Mouse (Mus musculus) gastrocnemius, postnatal 36 days (tissue): Measurements from ENCODE around the gene Itch. TPM values are rescaled to one million over a fixed set of nuclear protein-coding genes. Genes with fewer than 3 reads are reported as not detected.

ENCODE experiments used
- DNase-seq, 2 experiments: peaks; one replicate each; pipeline ENCODE4 v3.0.0; 2022
- intact Hi-C: fragments of 180-260 bp; cut with DNase I; formaldehyde crosslinking; loops from one replicate; pipeline ENCODE4 v1.15.1; 2025
- total RNA-seq, 2 experiments: library from RNA; stranded (reverse); gene quantifications; 2 replicates each; pipeline ENCODE4 v1.2.3; 2021

Itch gene
- total RNA-seq, 2 experiments from 2014 or later: 17.2 to 19.3 TPM

- no peak for DNase-seq
- intact Hi-C loops: loop anchor here (5.0 kb wide), 1 partner anchor 36 kb away; the partner anchor contains the start of gene Dynlrb1
These were observed 140.3 kb downstream of the Itch start for GRCm38 (mm10) chr2:155273603-155274002.

GRCm38 (mm10) chr2:155276195-155276594 is 142.9 kb downstream of the Itch start, which contains the start of gene Map1lc3a:
TSS of gene Map1lc3a (plus strand) at chr2:155276297.
- intact Hi-C loops: no loop called here
- peak; percentile 94 for DNase-seq

Other genes with a start within 250 kb of the Itch start
- gene Eif2s2, start 240.6 kb upstream of the Itch start, total RNA-seq: 100 to 1,000 TPM in 1 of 2 experiments, 10 to 100 TPM in 1; 96.9 to 117 TPM
- not detected for gene Gm14226, start 115.2 kb upstream of the Itch start, total RNA-seq
- 10 to 100 TPM; 14.3 to 15.7 TPM for gene Ahcy, start 59.0 kb upstream of the Itch start, total RNA-seq
- 100 to 1,000 TPM in 1 of 2 experiments, 10 to 100 TPM in 1; 94.2 to 104 TPM for gene Dynlrb1, start 103.0 kb downstream of the Itch start, total RNA-seq
- gene Map1lc3a, start 142.8 kb downstream of the Itch start, total RNA-seq: 100 to 1,000 TPM; 259 to 263 TPM
- gene Pigu, start 223.9 kb downstream of the Itch start, total RNA-seq: 10 to 100 TPM; 23.4 to 25.4 TPM
- gene Trp53inp2, start 247.6 kb downstream of the Itch start, total RNA-seq: 100 to 1,000 TPM; 355 to 400 TPM